9 mouse cellular contexts compared by ENCODE assay signal in the genomic region with DNA sequence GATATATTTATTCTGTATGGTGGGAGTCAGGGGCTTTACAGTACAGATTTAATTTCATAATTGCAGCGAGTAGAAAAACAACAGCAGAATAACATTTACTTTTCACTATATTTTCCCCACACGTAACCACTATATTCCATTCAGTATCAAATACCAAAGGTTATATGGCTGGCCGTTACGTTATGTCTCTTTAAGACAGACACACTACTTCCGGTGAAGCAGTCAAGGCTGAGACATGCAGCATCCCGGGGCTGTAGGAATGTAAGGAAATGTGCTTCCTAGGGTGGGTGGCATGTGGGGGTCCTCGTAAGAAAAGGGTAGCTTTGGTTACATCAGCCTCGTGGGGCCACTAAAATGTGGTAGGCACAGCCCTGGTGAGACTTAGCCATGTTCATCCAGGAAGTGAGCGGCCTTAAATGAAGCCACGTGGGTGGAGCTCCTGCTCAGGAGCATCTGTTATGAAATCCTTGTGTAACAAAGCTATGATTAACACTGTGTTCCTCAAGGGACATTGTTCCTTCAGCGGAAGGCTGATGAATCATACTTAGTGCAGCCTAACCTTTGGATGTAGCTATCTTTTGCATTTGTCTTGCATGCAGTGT.
DNase-seq lines count a peak whose midpoint lies in the region; ATAC-seq and TF ChIP-seq lines count a peak whose summit lies in the region.
"Had no signal": no experiment of that assay in that cellular context is flagged by ENCODE, and none has a peak within 500 bp of the region (broad histone marks: within the 10 kb centered on the region; RNA-seq: fewer than 3 reads in every experiment).

No protein-coding gene starts in this region.

- no peaks in the 10 kb centered on the region for H3K4me1 ChIP-seq in embryonic facial prominence, embryonic 14.5 days (ENCODE audit: control insufficient read depth, insufficient read depth, low read length)
- no peaks in the 10 kb centered on the region for H3K4me1 ChIP-seq in embryonic facial prominence, embryonic 10.5 days
- H3K4me1 ChIP-seq in MEL (ENCODE audit: control insufficient read depth in 1 of 2, insufficient read depth in 2 of 2, low read length in 2 of 2), result peaks cover 15 to 24% of the 10 kb centered on the region in 2 experiments

- peak; percentile 37; the same call in 1 of the 2 replicates for ATAC-seq in embryonic facial prominence, embryonic 14.5 days (ENCODE audit: low read depth)
- ATAC-seq: inflammation-experienced regulatory T-cells, adult 6 months had no signal

- TF ChIP-seq CTCF in MEL (IDR thresholded peaks at IDR 0.05 in 2 of 3, conservative IDR thresholded peaks at IDR 0.05 in 1 of 3; ENCODE audit: control insufficient read depth in 1 of 3, insufficient read depth in 1 of 3, low read depth in 2 of 3, low read length in 3 of 3, poor library complexity in 1 of 3, severe bottlenecking in 1 of 3), result no peak

- no peak overlapping the region for H3K27ac ChIP-seq in embryonic facial prominence, embryonic 14.5 days (replicated peaks; ENCODE audit: low read depth, low read length)
- no peak overlapping the region for H3K27ac ChIP-seq in embryonic facial prominence, embryonic 10.5 days (replicated peaks)
- H3K27ac ChIP-seq in MEL (ENCODE audit: control insufficient read depth, low read depth, low read length), result peak overlapping the region; percentile 3; the same call in 1 of the 2 replicates

- no peak for TF ChIP-seq EP300 in MEL (IDR thresholded peaks at IDR 0.05; ENCODE audit: low read depth in 1 of 2, low read length in 2 of 2)

- H3K4me3 ChIP-seq in embryonic facial prominence, embryonic 14.5 days (ENCODE audit: low read depth, low read length), result no peak overlapping the region
- no peak overlapping the region for H3K4me3 ChIP-seq in embryonic facial prominence, embryonic 10.5 days
- no peak overlapping the region for H3K4me3 ChIP-seq in MEL (ENCODE audit: control insufficient read depth in 1 of 2, insufficient read depth in 1 of 2, low read depth in 2 of 2, low read length in 2 of 2)

- no peak for TF ChIP-seq POLR2A in MEL (IDR thresholded peaks at IDR 0.05; ENCODE audit: control insufficient read depth in 1 of 2, insufficient read depth in 1 of 2, low read depth in 1 of 2, low read length in 2 of 2, poor library complexity in 1 of 2)

- intact Hi-C loops in left cerebral cortex, postnatal 14 days (cut with DNase I), result no loop called here

- H3K4me2 ChIP-seq in embryonic facial prominence, embryonic 14.5 days (ENCODE audit: low read depth, low read length), result no peak overlapping the region

- no peak overlapping the region for H3K9ac ChIP-seq in embryonic facial prominence, embryonic 14.5 days (ENCODE audit: low read depth, low read length)
- no peak overlapping the region for H3K9ac ChIP-seq in MEL (ENCODE audit: control insufficient read depth, low read depth, low read length, poor library complexity, severe bottlenecking)

- no peaks in the 10 kb centered on the region; the same call in 1 of the 2 replicates for H3K79me2 ChIP-seq in MEL (ENCODE audit: control insufficient read depth, insufficient read depth, low read length, poor library complexity)

- peaks cover 35% of the 10 kb centered on the region for H3K36me3 ChIP-seq in embryonic facial prominence, embryonic 14.5 days (ENCODE audit: control insufficient read depth, insufficient read depth, low read length)
- H3K36me3 ChIP-seq in embryonic facial prominence, embryonic 10.5 days (replicated peaks), result peaks cover 31% of the 10 kb centered on the region
- H3K36me3 ChIP-seq in MEL (ENCODE audit: control insufficient read depth in 1 of 2, insufficient read depth in 2 of 2, low read length in 2 of 2), result peaks cover 14 to 24% of the 10 kb centered on the region in 2 experiments

- TF ChIP-seq RAD21 in MEL (IDR thresholded peaks at IDR 0.05; ENCODE audit: low read depth, low read length), result no peak

- WGBS in embryonic facial prominence, embryonic 14.5 days, result 75% methylated on average over 11 of the region's 11 CpGs
- 88% methylated on average over 11 of the region's 11 CpGs for WGBS in embryonic facial prominence, embryonic 10.5 days

- peak; percentile 56 for DNase-seq in embryonic facial prominence, embryonic 14.5 days (ENCODE audit: low spot score)
- no peak for DNase-seq in embryonic facial prominence, embryonic 10.5 days (ENCODE audit: low spot score)
- peak; percentile 33 for DNase-seq in MEL (ENCODE audit: low read depth, low spot score)
- peak; percentile 16 to 40 for DNase-seq in gastrocnemius, adult 8-10 months (ENCODE audit: low spot score in 2 of 2)
- peak; percentile 42 to 74 for DNase-seq in left cerebral cortex, postnatal 14 days (ENCODE audit: low spot score in 2 of 2)
- no peak for DNase-seq in ovary, postnatal 14 days (ENCODE audit: low spot score)
- no peak for DNase-seq in urinary bladder, postnatal 10 days (ENCODE audit: low spot score)
- DNase-seq in kidney, adult 8-10 months, result no peak

- no peaks in the 10 kb centered on the region for H3K27me3 ChIP-seq in embryonic facial prominence, embryonic 14.5 days (replicated peaks; ENCODE audit: control insufficient read depth, insufficient read depth, low read length)
- no peaks in the 10 kb centered on the region for H3K27me3 ChIP-seq in embryonic facial prominence, embryonic 10.5 days (replicated peaks; ENCODE audit: low read depth, poor library complexity, severe bottlenecking)
- H3K27me3 ChIP-seq in MEL (ENCODE audit: control insufficient read depth in 1 of 2, insufficient read depth in 2 of 2, low read length in 2 of 2), result no peaks in the 10 kb centered on the region

- H3K9me3 ChIP-seq in embryonic facial prominence, embryonic 14.5 days (ENCODE audit: control insufficient read depth, low read length), result peaks cover 6% of the 10 kb centered on the region; the same call in 1 of the 2 replicates
- peaks cover 6% of the 10 kb centered on the region; the same call in 1 of the 2 replicates for H3K9me3 ChIP-seq in embryonic facial prominence, embryonic 10.5 days
- no peaks in the 10 kb centered on the region for H3K9me3 ChIP-seq in MEL (replicated peaks; ENCODE audit: insufficient read depth, low read length)

TF ChIP-seq in MEL, 35 proteins besides CTCF, POLR2A, EP300 and RAD21:
- no peak for TF ChIP-seq MYB (IDR thresholded peaks at IDR 0.05; ENCODE audit: low read depth, low read length)
- TF ChIP-seq POLR2AphosphoS5 (IDR thresholded peaks at IDR 0.05; ENCODE audit: borderline replicate concordance, low read depth, low read length), result no peak
- no peak for TF ChIP-seq NRF1 (IDR thresholded peaks at IDR 0.05; ENCODE audit: insufficient read depth, low read depth, low read length, poor library complexity, severe bottlenecking)
- no peak for TF ChIP-seq USF2 (IDR thresholded peaks at IDR 0.05; ENCODE audit: borderline replicate concordance in 1 of 2, insufficient read depth in 1 of 2, low read depth in 1 of 2, low read length in 2 of 2)
- TF ChIP-seq TBP (IDR thresholded peaks at IDR 0.05; ENCODE audit: low read depth, low read length), result no peak
- no peak for TF ChIP-seq MYC (IDR thresholded peaks at IDR 0.05; ENCODE audit: low read depth, low read length)
- TF ChIP-seq ZMIZ1 (IDR thresholded peaks at IDR 0.05; ENCODE audit: low read depth, low read length), result no peak
- TF ChIP-seq GATA1 (IDR thresholded peaks at IDR 0.05; ENCODE audit: low read depth, low read length), result no peak
- no peak for TF ChIP-seq MAX (IDR thresholded peaks at IDR 0.05; ENCODE audit: low read length)
- no peak for TF ChIP-seq TAL1 (IDR thresholded peaks at IDR 0.05; ENCODE audit: low read length)
- TF ChIP-seq BHLHE40 (IDR thresholded peaks at IDR 0.05; ENCODE audit: borderline replicate concordance, low read depth, low read length), result no peak
- no peak for TF ChIP-seq GABPA (IDR thresholded peaks at IDR 0.05; ENCODE audit: low read depth, low read length)

Comparison
In these comparisons a context has a peak if more than half of its experiments do, and no peak if none do; other contexts are left out.
1. DNase-seq: peak in embryonic facial prominence, embryonic 14.5 days (single experiment), MEL (single experiment), gastrocnemius, adult 8-10 months (2 of 2) and left cerebral cortex, postnatal 14 days (2 of 2); none in embryonic facial prominence, embryonic 10.5 days (single experiment), ovary, postnatal 14 days (single experiment), urinary bladder, postnatal 10 days (single experiment) and kidney, adult 8-10 months (0 of 2).